Mouse (Mus musculus) liver, postnatal 0 days (tissue): Measurements from ENCODE around the gene Gm3435.
"Not testable (repeated sequence)": the region's sequence is repeated elsewhere in the genome, so short reads cannot be mapped to it uniquely, and the experiment has no call there.

Experiments
- CTCF ChIP-seq: sonication (generic); IDR thresholded peaks from 2 replicates; pipeline ENCODE4 v1.5.1; 2016; ENCODE audit warnings: antibody characterized with exemption, low read depth
- EP300 ChIP-seq: IDR thresholded peaks from 2 replicates; pipeline ENCODE4 v1.6.1; 2016; ENCODE audit warnings: antibody characterized with exemption, low read depth, mild to moderate bottlenecking

DNA sequence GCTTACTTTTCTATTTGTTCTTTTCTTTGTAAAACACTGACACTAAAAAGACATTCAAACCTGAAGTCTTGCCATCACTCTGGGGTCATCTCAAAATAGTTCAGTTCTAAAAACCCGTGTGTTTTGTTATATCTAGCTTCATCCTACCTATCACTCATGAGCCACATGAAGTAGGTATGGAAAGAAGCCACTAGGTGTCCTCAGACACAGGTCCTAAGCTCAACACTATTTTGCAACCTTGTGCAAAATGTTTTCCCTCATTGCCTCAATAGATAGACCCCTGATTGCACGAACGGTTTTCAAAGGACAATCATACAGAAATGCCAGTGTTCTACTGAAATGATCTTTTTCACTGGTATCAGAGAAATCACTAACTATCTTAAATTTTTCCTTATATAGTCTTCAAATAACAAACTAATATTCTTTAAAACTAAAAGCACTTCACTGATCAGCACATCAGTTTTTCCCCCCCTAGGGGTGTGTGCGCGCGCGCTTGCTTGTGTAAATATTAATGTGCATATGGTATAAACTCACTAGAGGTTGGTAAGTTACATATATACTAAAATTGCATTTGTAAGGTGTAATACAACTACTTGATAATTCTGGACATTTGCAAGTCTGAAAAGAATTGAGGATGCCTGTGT, 32.1 kb upstream of the Gm3435 start:
- not testable (repeated sequence) for TF ChIP-seq CTCF, EP300
